Mouse (Mus musculus) kidney, postnatal 4 days (tissue): ENCODE measurements around the gene Nod2.
A peak's percentile ranks its signal among the peaks of the same experiment; 100 is the strongest.
"Not testable (repeated sequence)": the region's sequence is repeated elsewhere in the genome, so short reads cannot be mapped to it uniquely, and the experiment has no call there.

Experiments used
- DNase-seq, 2 experiments: peaks; one replicate each; pipeline ENCODE4 v3.0.0; 2021; ENCODE audit warnings: mixed read lengths in 2 of 2

The Nod2 gene

DNA sequence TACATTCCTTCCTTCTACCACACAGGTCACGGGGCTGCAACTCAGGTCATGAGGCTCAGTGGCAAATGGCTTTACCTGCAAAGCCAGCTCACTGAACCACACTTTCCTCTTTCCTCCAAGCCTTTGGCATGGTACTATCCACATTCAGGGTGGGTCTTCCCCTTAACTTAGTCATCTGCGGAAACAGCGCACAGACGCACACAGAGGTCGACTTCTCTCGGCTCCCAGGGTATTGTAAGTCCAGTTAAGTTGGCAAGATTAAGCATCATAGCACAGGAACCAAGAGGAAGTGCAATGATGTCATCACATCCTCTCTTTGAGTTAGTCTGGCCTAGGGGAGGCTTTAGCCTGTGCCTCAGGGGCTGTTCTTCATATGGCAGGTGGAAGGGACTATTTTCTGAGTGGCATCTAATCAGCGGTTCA, 13.8 kb upstream of the Nod2 start:
- no peak for DNase-seq

DNA sequence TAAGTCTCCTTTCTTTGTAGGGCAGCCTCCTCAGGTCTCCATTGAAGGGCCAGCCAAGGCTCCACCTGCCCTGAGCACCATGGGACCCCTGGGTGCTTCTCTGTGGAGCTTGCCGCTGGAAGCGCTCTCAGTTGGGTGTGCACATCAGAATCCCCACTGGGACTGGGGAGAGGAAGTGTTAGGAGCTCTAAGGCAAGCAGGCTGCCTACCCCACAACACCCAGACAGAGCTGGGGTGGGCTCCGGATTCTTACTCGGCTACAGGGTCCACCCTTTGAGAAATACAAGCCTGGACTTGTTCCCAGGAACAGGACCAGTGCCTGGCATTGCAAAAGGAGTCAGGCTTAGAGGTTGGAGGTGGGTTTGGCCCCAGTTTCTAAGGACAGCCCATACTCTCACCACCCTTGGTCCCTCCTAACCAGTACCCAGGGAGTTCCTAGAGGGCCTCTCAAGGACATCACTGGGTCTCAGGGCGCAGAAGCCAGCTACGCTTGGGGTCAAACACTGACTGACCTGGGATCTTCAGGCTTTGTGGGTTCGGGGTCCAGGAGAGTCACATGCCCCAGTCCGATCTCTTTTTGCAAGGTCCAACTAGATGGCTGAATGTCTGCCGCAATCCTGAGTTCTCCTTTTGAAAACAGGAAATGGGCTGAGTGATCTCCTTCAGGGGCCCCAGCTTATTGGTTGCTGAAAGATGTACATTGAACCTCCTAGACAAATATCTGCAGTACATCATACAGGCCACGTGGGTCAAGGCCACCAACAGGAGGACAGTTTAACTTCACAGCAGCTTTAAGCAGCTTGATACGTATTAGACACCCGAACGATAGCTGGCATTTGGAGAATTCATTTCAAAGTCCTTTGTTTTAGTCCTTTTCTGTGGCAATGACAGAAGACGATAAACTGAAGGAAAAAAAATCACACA, 11.4 kb upstream of the Nod2 start, which contains the start of gene Snx20:
Gene Snx20, minus strand, starts transcription at position 655 of the 924 bp plus-strand sequence.
- no peak for DNase-seq

DNA sequence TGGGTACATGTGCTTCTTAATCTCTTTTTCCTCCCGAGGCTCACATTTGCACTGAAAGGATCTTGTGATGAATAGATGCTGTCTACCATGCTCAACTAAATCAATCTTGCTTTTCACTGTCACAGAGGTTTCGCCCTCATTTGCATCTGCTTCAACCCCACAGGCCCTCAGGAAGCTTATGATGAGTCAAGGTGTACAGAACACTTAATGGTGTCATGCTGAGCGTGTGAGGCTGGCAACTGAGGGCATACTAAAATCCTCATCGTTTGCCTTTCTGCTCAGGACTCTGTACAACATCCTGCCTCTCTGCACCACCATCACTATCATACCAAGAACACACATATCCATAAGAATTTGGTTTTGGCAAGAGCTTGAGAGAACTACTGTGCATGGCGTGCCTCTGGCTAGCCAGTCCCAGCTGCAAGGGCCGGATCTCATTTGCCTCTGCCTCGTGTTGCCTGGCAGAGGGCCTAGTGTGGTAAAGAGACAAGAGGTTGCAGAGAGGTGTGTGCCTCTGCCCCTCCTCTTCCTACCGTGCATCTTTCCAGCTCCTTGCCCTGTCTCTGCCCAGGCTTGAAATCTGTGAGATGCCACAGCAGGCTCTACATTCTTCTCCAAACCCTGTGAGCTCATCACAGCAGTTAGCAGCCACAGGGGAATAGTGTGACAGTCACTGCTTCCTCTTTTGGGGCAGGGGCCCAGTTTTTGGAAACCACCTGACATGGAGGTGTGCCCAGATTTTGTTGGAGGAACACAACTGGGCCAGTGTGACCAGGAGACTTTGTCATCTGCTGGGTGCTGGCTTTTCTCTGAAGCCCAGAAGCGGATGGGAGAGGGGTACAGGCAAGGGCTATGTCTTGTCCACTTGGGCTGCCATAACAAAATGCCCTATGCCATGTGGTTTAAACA, 9.8 kb upstream of the Nod2 start:
- no peak for DNase-seq

DNA sequence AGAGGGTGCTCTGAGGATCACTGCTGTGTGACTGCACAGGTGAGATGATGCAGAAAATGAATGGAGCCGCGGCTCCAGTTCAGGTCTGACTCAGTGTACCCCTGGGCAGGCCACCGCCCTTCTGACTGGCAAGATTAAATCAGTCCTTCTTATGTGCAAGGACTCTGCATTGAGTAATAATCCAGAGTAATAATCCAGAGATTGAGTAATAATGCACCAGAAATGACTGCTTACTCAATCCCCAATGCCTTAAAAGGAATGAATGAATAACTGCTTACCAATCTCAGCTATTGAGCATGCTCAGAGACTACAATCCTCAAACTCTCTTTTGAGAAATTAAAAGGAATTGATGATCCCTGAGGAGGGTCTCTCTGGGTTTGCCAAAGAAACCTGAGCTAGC, 8.2 kb upstream of the Nod2 start:
- no peak for DNase-seq

DNA sequence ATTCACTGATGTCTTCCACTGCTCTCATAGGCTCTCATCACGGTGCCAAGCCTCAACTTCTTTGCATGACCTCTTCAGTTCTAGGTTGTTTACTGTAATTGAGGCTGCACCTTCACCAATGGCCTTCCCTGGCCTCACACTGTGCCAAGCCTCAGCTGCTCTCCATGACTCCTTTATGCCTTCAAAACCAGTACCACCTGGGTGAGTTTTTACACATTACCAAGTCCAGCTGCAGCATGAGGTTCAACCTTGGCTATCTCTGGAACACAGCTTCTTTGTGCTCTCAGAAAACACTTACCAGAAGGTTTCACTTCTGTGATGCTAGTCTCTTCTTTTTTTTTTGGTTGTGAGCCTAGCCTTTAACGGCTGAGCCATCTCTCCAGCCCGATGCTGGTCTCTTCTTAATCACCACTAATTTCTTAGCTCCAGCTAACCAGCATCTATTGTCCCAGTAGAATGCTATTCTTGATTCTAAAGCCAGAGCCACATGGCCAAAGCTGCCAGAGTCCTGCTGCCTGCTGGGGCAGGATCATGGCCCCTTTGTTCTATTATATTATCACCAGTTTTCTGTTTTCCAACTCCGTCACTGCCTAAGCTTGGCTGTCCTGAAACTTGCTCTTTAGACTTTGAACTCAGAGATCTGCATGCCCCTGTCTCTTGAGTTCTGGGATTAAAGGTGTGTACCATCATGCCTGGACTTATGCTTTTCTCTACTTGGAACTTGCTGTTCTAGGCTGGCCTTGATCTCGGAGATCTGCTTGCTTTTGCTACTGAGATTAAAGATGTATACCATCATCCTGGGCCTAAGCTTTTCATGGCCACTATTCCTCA, 4.2 kb upstream of the Nod2 start:
- DNase-seq = no peak

DNA sequence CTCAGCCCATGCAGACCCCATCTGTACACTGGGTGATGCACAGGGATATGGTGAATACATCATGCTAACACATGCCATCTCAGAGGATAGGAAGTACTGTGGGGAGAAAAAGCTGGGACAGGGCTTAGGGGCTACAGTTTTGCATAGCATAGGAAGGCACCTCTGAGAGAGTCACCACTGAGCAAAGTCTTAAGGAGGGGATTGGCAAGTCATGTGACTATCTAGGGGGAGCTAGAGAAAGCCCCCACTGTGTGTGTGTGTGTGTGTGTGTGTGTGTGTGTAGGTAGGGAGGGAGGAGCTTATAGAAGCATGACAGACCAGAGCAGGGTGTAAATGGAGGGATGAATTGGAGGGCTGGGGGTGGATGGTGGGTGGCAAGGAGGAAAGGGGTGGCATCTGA, 1.2 kb downstream of the Nod2 start:
- DNase-seq = no peak

DNA sequence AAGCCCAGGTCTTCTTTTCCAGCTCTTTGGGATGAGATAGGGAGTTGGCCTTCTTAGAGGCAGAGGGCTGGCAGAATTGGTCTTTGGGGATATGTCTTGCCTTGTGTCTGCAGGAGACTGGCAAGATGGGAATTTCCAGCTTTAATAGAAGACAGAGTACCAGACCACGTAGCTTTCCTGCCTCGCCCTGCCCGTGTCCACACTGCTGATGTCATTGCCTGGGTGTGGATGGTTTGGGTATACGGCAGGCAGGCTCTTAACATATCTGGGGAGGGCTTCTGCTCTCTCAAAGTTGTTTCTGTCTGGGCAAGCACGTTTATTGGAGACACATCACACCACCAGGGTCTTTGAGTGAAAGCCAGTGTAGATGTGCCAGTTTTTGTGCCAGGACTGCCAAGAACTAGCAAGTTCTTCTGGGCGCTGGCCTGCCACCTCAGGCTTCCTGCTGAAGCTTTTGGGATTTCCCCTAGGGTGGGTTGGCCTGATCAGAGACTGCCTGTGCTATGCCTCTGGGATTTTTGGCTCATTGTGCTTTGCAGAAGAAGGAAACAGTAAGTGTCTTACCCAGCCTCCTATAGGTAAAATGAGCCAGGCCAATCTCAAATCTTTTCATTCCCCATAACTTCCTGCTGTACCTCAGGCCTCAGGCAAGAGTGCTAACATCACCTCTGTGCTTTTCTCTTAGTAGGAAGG, 3.0 kb downstream of the Nod2 start:
- no peak for DNase-seq

DNA sequence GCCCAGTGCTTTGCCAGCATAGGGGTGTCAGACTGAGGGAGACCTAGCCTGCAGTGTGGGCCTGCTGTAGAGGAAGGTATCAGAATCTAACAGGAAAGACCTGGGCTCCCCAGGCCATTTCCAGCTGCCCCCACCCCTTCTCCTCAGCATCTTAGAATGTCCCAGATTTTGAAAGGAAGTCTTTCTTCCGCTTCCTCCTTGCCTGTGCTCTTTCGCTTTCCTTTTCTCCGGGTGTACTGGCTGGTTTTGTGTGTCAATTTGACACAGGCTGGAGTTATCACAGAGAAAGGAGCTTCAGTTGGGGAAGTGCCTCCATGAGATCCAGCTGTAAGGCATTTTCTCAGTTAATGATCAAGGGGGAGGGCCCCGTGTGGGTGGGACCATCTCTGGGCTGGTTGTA, 4.0 kb downstream of the Nod2 start:
- not testable (repeated sequence) for DNase-seq

DNA sequence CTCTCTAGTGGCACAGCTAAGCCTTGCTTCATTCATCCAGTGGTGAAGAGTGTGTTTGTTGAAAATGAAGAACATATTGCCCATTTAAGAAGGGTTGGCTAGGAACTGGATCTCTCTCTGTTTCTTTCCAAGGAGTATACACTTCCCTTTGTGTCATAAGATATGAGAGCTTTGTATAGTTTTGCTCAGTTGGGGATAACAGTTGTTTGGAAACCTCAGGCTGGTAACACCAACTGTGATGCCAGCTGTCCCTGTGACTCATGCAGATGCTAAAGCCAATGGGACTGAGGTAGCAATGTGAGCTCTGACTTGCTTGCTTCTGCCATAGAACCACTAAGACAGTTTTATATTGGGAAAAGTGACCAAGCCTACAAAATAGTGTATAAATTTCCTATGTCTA, 8.2 kb downstream of the Nod2 start:
- no peak for DNase-seq

DNA sequence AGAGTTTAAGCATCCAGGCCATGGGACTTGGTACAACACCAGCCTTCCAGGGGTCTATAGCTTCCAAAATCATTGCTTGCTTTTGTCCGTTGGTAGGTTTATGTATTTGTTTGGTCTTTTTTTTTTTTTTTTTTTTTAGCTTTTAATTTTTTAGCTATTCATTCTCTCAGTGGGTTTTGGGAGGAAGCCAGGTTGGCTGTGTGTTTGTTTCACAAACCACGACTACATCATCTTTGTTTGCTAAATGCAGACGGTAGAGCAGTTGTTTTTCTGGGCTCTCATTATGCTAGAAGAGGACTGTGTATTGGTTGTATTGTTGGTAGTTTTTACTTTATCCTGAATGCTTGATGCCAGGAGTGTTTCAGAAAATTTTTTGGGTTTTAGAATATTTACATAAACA, 12.8 kb downstream of the Nod2 start:
- no peak for DNase-seq

DNA sequence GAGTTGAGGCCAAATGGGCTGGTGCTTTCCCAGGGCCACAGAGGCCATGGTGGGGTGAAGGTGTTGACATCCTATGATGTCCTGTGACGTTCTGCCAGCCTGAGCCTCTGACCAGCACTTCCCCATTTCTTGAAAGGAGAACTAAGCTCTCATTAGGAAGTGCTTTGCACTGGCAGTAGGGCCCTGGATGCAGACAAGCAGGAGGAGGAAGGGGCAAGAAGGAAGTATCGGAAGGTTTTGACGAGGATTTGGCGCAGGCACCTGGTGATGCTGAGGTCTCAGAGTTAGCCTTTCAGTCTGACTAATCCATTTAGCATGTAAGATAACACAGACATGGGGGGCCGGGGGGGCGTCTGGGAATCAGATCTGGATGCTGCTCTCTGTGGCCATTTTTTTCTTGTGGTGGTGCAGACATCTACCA, 15.3 kb downstream of the Nod2 start:
- no peak for DNase-seq

DNA sequence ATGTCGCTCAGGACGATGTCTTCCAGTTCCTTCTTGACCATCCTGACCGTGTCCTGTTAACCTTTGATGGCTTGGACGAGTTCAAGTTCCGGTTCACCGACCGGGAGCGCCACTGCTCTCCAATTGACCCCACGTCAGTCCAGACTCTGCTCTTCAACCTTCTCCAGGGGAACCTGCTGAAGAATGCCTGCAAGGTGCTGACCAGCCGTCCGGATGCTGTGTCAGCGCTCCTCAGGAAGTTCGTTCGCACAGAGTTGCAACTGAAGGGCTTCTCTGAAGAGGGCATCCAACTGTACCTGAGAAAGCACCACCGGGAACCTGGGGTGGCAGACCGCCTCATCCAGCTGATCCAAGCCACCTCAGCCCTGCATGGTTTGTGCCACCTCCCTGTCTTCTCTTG, 17.0 kb downstream of the Nod2 start:
- DNase-seq = peak; percentile 30 to 66

DNA sequence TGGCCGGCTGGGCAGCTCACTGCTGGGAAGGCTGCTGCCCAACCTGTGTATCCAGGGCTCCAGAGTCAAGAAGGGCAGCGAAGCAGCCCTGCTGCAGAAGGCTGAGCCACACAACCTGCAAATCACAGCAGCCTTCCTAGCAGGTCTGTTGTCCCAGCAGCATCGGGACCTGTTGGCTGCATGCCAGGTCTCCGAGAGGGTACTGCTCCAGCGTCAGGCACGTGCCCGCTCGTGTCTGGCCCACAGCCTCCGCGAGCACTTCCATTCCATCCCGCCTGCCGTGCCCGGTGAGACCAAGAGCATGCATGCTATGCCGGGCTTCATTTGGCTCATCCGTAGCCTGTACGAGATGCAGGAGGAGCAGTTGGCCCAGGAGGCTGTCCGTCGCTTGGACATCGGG, 17.8 kb downstream of the Nod2 start:
- peak; percentile 44 to 58 for DNase-seq

DNA sequence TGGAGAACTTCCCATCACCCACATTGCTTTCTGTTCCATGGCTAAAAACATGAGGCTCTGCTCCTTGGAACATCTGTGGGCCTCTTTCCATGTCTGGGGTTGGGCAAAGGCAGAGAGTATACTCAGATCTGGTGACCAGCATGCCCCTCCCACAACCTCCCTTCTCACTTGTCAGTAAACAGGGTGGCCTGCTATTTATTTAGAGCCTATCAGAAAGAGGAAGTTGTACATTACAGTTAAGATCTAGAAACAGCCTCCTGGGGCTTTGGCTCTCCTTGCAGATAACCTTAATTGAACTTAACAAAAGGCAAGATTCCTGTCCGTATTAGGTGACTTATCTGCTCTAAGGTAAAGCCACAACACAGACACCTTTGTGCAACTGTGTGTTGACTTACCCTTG, 19.3 kb downstream of the Nod2 start:
- peak in 1 of 2 experiments; percentile 49 for DNase-seq

DNA sequence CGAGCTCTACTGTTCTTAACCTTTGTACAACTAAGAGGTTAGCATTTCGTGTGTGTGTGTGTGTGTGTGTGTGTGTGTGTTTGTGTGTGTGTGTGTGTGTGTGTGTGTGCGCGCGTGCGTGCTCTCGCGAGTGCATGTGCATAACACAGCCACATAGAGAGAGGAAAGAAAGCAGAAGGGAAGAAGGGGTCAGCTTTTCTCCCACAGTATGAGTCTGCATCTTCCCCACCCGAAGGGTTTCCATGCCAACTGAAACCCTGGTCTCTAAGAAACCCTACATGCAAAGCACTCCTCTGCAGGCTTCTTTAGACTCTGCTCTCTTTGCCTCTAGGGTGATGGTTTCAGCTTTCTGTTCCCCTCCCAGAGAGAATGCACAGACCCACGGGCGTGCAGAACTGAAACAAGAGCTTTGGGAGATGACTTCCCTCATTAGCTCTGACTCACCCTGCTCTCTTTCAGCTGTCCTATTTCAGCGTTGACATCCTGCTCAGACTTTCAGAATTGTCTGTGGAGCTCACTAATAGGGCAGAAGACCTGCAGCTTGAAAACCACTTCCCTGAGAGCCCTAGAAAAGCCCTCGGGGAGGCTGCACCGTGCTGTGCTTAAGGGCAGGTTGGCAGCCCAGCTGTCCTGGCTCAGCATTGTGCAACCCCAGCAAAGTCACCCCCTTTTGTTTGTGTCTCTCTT, 21.4 kb downstream of the Nod2 start:
- peak in 1 of 2 experiments; percentile 23 for DNase-seq

DNA sequence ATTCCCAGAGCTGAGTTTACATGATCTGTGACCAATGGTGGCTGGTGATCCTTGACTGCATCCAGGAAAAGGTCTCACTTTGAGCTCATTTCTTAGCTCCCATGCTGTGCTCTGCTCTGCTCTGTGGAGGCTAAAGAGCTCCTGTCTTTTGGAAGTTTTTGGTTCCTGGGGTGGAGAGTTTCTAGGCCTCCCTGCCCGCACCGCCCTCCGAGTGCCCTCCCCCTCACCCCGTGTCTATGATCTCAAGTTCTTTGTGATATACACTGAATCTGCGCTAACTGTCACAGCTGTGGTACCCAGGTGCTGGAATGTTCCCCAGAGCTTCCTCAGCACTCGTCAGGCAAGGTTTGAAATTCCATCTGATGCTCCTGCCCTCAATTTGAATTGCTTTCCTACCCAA, 23.7 kb downstream of the Nod2 start:
- DNase-seq = no peak

DNA sequence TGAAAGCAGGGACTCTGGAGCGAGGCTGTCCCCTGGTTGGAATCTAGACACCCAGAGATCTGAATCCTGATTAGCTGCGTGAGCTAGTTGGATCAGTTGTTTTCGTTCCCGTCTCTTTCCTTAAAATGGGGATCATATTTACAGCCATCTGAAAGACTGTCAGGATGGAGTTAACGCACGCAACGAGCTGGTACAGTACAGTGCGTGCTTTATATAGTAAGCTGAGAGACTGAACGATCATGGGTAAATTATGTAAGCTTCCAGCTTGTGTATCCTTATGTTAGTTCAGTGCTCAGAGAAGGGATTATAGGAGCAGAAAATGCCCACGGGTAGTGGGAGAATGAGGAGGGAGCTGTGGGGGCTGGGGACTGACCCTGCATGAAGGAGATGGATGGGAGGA, 24.5 kb downstream of the Nod2 start:
- no peak for DNase-seq

DNA sequence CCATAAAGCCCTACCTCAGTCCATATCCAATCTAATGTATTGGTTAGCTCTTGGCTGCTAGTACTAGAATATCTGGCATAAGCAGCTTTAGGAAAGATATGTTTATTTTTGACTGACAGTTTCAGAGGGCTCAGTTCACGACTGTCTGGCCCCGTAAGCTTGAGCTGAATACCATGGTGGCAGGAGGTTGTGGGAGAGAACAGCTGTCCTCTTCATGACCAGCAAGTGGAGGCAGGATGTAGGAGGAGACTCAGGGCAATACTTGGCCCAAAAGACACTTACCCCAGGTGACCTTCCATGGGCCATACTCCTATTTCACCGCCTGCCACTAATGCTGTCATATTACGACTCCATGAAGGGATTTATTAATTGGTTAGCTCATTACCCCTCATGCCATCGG, 26.7 kb downstream of the Nod2 start:
- no peak for DNase-seq

DNA sequence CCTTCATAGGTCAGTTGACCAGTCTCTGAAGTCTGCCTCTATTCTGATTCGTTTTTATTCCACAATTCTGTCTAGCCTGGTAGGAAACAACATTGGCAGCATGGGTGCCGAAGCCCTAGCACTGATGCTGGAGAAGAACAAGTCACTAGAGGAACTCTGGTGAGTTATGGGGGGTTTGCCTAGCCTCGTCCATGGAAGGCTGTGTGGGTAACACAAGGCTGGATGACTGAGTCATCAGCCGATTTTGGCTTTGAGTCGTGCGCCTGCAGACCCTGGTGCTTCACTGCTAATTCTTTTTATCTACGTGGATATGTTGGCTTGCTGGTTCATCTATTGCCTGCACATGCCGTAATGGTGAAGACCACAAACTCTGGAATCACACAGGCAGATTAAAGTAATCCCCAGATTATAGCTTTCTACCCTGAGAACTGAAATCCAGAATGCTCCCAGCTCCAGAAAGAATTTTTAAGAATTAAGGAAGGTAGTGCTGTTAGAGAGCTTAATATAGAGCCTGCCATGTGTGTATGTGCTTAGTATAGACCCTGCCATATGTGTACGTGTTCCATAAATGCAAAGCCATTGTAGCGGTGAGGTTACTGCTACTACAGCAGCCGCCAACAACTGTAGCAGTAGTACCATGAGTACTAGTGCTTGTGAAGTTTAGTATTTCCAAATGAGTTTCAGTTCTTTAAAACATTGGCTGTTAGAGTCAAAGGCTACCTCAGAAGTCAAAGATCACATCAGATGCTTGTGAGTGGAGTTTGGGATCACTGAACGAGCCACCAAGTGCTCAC, 28.5 kb downstream of the Nod2 start:
- no peak for DNase-seq

DNA sequence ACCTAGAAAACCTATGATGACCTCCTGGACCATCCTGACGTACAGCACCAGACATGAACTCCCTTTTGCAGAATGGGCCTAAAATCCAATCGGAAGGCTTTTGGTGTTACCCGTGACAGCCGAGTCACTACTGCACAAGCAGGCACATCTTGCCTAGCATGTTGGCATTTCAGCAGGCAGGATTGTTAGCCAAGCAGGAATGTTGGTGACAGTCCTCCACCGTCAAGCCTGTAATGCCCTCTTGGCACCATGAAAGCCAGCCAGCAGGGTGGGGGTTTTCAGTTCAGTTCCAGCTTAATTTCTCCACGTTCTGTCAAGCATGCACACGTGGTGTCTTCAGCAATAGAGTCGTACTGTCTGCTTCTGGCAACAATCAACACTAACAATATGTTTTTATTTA, 30.0 kb downstream of the Nod2 start:
- DNase-seq = no peak

DNA sequence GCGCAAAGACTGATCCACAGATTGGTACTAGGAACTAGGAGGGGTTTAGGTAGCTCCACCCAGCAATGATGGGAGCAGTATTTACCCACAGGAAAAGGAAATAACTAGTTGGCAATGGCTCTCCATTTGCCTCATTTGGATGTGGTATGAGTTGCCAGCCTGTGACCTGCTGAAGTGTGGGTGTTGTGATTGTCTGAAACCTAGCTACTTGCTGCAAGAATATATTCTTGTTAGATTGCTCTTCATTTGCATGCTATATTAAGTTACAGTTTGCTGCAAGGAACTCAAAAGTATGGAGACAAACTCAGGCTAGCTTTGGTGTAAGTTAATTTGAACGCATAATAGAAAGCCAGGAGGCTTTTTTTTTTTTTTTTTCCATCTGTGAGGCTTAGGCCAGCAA, 33.5 kb downstream of the Nod2 start:
- no peak for DNase-seq
